Mouse (Mus musculus) kidney, adult 8-10 months (tissue): ENCODE measurements around the gene Ppargc1a.

ENCODE experiments used
- DNase-seq, 2 experiments: peaks; one replicate each; pipeline ENCODE4 v3.0.0; 2022

Ppargc1a gene

GRCm38 (mm10) chr5:51567659-51568058, at the start of gene Ppargc1a:
TSS of gene Ppargc1a (minus strand) at chr5:51567726.
- no peak for DNase-seq

GRCm38 (mm10) chr5:51616877-51617276, 49.4 kb upstream of the Ppargc1a start:
- peak in 1 of 2 experiments; percentile 9 for DNase-seq

- no peak for DNase-seq
Measured at GRCm38 (mm10) chr5:51612049-51612448, 44.5 kb upstream of the Ppargc1a start.

- DNase-seq = peak; percentile 25 to 39
Measured at GRCm38 (mm10) chr5:51607686-51608480, 40.4 kb upstream of the Ppargc1a start.

- DNase-seq = no peak
Measured at GRCm38 (mm10) chr5:51599549-51599948, 32.0 kb upstream of the Ppargc1a start.

- DNase-seq = peak in 1 of 2 experiments; percentile 19
Measured at GRCm38 (mm10) chr5:51595644-51596043, 28.1 kb upstream of the Ppargc1a start.

- DNase-seq = peak in 1 of 2 experiments; percentile 46
Measured at GRCm38 (mm10) chr5:51592206-51592605, 24.7 kb upstream of the Ppargc1a start.

- peak; percentile 80 to 86 for DNase-seq
Measured at GRCm38 (mm10) chr5:51591537-51592154, 24.1 kb upstream of the Ppargc1a start.

GRCm38 (mm10) chr5:51586187-51586586, 18.7 kb upstream of the Ppargc1a start:
- DNase-seq = no peak

GRCm38 (mm10) chr5:51584987-51585386, 17.5 kb upstream of the Ppargc1a start:
- DNase-seq = peak; percentile 46 to 48

GRCm38 (mm10) chr5:51584186-51584585, 16.7 kb upstream of the Ppargc1a start:
- DNase-seq = no peak

- peak; percentile 72 to 78 for DNase-seq
Measured at GRCm38 (mm10) chr5:51583632-51584031, 16.1 kb upstream of the Ppargc1a start.

- DNase-seq = peak; percentile 34 to 48
Measured at GRCm38 (mm10) chr5:51583030-51583429, 15.5 kb upstream of the Ppargc1a start.

GRCm38 (mm10) chr5:51582618-51583017, 15.1 kb upstream of the Ppargc1a start:
- peak in 1 of 2 experiments; percentile 41 for DNase-seq

GRCm38 (mm10) chr5:51577594-51577993, 10.1 kb upstream of the Ppargc1a start:
- DNase-seq = no peak

GRCm38 (mm10) chr5:51573770-51574169, 6.2 kb upstream of the Ppargc1a start:
- DNase-seq = no peak

- no peak for DNase-seq
Measured at GRCm38 (mm10) chr5:51568198-51568690, 718 bp upstream of the Ppargc1a start.

- no peak for DNase-seq
Measured at GRCm38 (mm10) chr5:51565672-51566071, 1.9 kb downstream of the Ppargc1a start.

- no peak for DNase-seq
Measured at GRCm38 (mm10) chr5:51565038-51565437, 2.5 kb downstream of the Ppargc1a start.

- no peak for DNase-seq
Measured at GRCm38 (mm10) chr5:51563574-51563973, 4.0 kb downstream of the Ppargc1a start.

- peak in 1 of 2 experiments; percentile 51 for DNase-seq
Measured at GRCm38 (mm10) chr5:51557607-51558278, 9.8 kb downstream of the Ppargc1a start.

- peak; percentile 84 to 90 for DNase-seq
Measured at GRCm38 (mm10) chr5:51553671-51554070, 13.9 kb downstream of the Ppargc1a start.

GRCm38 (mm10) chr5:51553251-51553650, 14.3 kb downstream of the Ppargc1a start:
- no peak for DNase-seq
